Mouse (Mus musculus) liver, embryonic 14.5 days (tissue): ENCODE results near the gene Sgf29. TPM values are rescaled to one million over a fixed set of nuclear protein-coding genes. Genes with fewer than 3 reads are reported as not detected.

Experiments
- ATAC-seq: fragments of 200-750 bp; cut with Nextera tagmentation; 2 replicates; pipeline ENCODE4 v1.8.0; 2017; ENCODE audit warnings: moderate number of reproducible peaks, mild to moderate bottlenecking, moderate library complexity; ENCODE audit not compliant: insufficient read depth
- DNase-seq, 3 experiments: peaks; one replicate each; pipeline ENCODE4 v3.0.0-alpha.2; 2012 to 2013; ENCODE audit warnings: low read depth in 3 of 3, low spot score in 3 of 3
- H3K27ac ChIP-seq: fragments of 300-500 bp; sonication (generic); 2 replicates; pipeline ENCODE4 v1.5.1; 2014; ENCODE audit warnings: moderate library complexity, mild to moderate bottlenecking, control low read depth, inconsistent platforms
- H3K27me3 ChIP-seq: fragments of 300-500 bp; sonication (generic); 2 replicates; pipeline ENCODE4 v1.6.1; 2014; ENCODE audit warnings: mild to moderate bottlenecking, low read length, moderate library complexity; ENCODE audit not compliant: control insufficient read depth, insufficient read depth
- H3K36me3 ChIP-seq: fragments of 300-500 bp; sonication (generic); replicated peaks from 2 replicates; pipeline ENCODE4 v1.6.1; 2014; ENCODE audit warnings: low read depth; ENCODE audit not compliant: control insufficient read depth, insufficient read depth
- H3K4me1 ChIP-seq, 2 experiments: fragments of 200-500 bp in 1 of 2; fragments of 300-500 bp in 1 of 2; sonication (generic) in 1 of 2; replicated peaks; 2 replicates each; pipeline ENCODE4 v1.6.1; 2012 to 2014; ENCODE audit warnings: antibody characterized with exemption in 1 of 2, inconsistent platforms in 1 of 2, low read length in 1 of 2; ENCODE audit not compliant: control insufficient read depth in 2 of 2, insufficient read depth in 2 of 2
- H3K4me2 ChIP-seq: fragments of 300-500 bp; sonication (generic); 2 replicates; pipeline ENCODE4 v1.6.1; 2014; ENCODE audit warnings: low read depth, mild to moderate bottlenecking, control low read depth, moderate library complexity
- H3K4me3 ChIP-seq, 2 experiments: fragments of 200-500 bp in 1 of 2; fragments of 300-500 bp in 1 of 2; sonication (generic) in 1 of 2; 2 replicates each; pipeline ENCODE4 v1.5.1; 2012 to 2014; ENCODE audit warnings: low read depth in 2 of 2, low read length in 2 of 2, mild to moderate bottlenecking in 2 of 2, control low read depth in 1 of 2, inconsistent platforms in 1 of 2, moderate library complexity in 1 of 2; ENCODE audit not compliant: insufficient read depth in 1 of 2
- H3K9ac ChIP-seq: fragments of 300-500 bp; sonication (generic); replicated peaks from 2 replicates; pipeline ENCODE4 v1.6.1; 2014; ENCODE audit warnings: mild to moderate bottlenecking, control low read depth, moderate library complexity
- H3K9me3 ChIP-seq: fragments of 300-500 bp; sonication (generic); 2 replicates; pipeline ENCODE4 v1.6.1; 2016; ENCODE audit warnings: low read length, mixed read lengths; ENCODE audit not compliant: control insufficient read depth
- CTCF ChIP-seq: IDR thresholded peaks from 2 replicates; pipeline ENCODE4 v1.5.1; 2016; ENCODE audit warnings: antibody characterized with exemption, low read depth, control low read depth
- EP300 ChIP-seq: IDR thresholded peaks from 2 replicates; pipeline ENCODE4 v1.6.1; 2016; ENCODE audit warnings: antibody characterized with exemption, low read depth
- WGBS: fragments of 180-500 bp; shearing (Covaris S2); extraction: QIAGEN DNeasy Blood & Tissue Kit; methylation state at CpG from one replicate; pipeline ENCODE4 v1.1.7; 2014; ENCODE audit not compliant: insufficient replicate concordance; 5-methylcytosine and 5-hydroxymethylcytosine counted together
- polyA plus RNA-seq, 2 experiments: library from polyadenylated mRNA; depleted of rRNA in 1 of 2; stranded (reverse) in 1 of 2; unstranded in 1 of 2; fragments of >200 nt; fragmentation: Nextera tagmentation in 1 of 2; extraction: Ambion mirVana in 1 of 2; gene quantifications; 2 replicates each; pipeline versions ENCODE4 v1.2.1 to v1.2.3; 2012 to 2014

The Sgf29 gene
- polyA plus RNA-seq, 2 experiments: 23.6 to 24.7 TPM

DNA sequence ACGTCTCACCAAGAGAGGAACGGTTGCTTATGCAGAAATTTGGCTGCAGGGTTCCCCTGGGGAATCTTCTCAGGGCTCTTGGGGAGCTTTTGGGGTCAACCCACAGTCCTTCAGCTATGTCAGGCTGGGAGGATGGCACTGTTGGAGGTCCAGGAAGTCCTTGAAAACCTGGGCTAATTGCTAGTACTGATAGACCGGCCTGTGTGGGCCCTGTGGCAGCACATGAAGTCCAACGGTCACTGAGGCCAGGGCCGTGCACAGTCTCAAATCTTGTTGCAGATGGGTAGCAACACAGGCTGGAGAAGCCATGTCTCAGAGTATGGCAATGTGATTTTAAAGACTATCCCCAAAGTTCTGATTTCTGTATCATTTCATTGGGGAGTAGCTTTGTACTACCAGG lies 41.3 kb upstream of the Sgf29 start:
- ATAC-seq: no peak
- Histone ChIP-seq H3K9ac (no peak overlapping the region), H3K4me1 (no peaks in the 10 kb centered on the region; a peak in 1 of 4 replicates), H3K4me2 (no peak overlapping the region), H3K36me3 (no peaks in the 10 kb centered on the region), H3K9me3 (no peaks in the 10 kb centered on the region), H3K27me3 (no peaks in the 10 kb centered on the region), H3K4me3 (no peak overlapping the region), H3K27ac (no peak overlapping the region)
- 64% methylated on average over 5 of the region's 5 CpGs for WGBS
- no peak for DNase-seq
- TF ChIP-seq EP300 (no peak), CTCF (no peak)

DNA sequence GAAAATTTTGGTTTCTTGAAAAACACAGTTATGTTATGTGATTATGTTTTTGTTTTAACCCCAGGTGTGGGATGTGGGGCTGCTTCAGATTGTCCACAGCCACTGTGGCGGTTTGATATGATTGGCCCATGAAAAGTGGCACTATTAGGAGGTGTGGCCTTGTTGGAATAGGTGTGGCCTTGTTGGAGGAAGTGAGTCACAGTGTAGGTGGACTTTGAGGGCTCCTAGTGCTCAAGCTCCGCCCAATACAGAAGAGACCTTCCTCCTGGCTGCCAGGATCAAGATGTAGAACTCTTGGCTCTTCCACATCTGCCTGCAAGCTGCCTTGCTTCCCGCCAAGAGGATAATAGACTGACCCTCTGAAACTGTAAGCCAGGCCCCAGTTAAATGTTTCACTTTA lies 36.4 kb upstream of the Sgf29 start:
- Histone ChIP-seq H3K27me3 (no peaks in the 10 kb centered on the region), H3K9ac (no peak overlapping the region), H3K4me1 (no peaks in the 10 kb centered on the region), H3K4me2 (no peak overlapping the region), H3K9me3 (no peaks in the 10 kb centered on the region), H3K27ac (no peak overlapping the region), H3K36me3 (no peaks in the 10 kb centered on the region), H3K4me3 (no peak overlapping the region)
- 50% methylated on average over 3 of the region's 3 CpGs for WGBS
- no peak for TF ChIP-seq EP300
- no peak for TF ChIP-seq CTCF
- ATAC-seq: no peak
- DNase-seq: no peak

DNA sequence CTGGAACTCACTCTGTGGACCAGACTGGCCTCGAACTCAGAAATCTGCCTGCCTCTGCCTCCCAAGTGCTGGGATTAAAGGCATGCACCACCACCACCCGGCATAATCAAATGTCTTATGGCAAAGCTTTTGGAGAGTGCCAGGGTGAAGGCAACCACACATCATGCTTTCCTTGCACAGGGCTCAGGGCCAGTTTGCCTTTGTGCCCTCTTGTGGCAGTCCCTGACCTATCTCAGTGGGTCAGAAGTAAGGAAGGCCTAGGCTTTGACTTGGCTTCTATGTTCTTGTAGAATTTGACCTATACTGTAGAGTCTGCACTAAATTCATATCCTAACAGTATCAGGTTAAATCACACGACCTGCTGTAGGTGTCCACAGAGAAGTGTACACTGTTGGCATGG lies 32.4 kb upstream of the Sgf29 start:
- Histone ChIP-seq H3K27ac (no peak overlapping the region), H3K9me3 (no peaks in the 10 kb centered on the region), H3K4me3 (no peak overlapping the region), H3K9ac (no peak overlapping the region), H3K4me1 (peaks cover 1 to 6% of the 10 kb centered on the region in 2 experiments), H3K4me2 (no peak overlapping the region), H3K27me3 (no peaks in the 10 kb centered on the region), H3K36me3 (no peaks in the 10 kb centered on the region)
- 53% methylated on average over 3 of the region's 3 CpGs for WGBS
- DNase-seq (no peak), ATAC-seq (no peak)
- 0 out of 2 replicates have a peak, but pooled peaks have one; percentile 12 for TF ChIP-seq CTCF
- no peak for TF ChIP-seq EP300

DNA sequence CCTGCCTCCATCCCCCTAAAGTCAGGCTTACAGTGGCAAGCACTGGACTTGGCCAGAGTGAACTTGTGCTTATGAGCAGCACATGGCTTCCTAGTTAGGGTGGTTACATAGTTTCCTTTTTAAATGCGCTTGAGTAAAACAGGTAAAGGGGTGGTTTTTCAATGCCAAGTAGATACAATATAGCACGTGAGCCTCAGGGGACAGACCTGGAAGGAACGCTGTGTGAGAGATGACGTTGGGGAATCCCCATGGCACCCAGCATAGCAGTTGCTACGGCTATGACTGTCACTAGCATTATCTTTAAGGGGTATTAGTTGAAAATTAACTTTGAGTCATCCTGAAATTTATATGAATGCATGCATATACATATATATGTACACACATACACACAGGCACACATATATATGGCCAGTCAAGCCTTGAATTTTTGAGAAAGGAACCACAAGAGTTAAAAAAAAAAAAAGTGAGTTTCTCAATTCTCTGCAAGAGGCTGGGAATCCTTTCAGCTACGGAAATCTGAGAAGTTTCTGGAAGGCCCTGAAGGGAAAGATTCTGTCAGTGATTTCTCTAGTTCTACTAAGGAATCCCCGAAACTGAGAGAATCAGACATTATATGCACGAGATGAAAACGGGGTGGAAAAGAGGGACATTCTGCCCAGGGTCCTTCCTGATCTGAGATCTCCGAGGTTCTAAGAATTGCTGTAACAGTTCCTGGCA lies 29.4 kb upstream of the Sgf29 start:
- no peaks in the 10 kb centered on the region for H3K9me3 ChIP-seq
- H3K27ac ChIP-seq: no peak overlapping the region
- H3K36me3 ChIP-seq: no peaks in the 10 kb centered on the region
- 66% methylated on average over 10 of the region's 10 CpGs for WGBS
- no peaks in the 10 kb centered on the region for H3K27me3 ChIP-seq
- DNase-seq (no peak), ATAC-seq (no peak)
- H3K9ac ChIP-seq: no peak overlapping the region
- TF ChIP-seq CTCF (no peak), EP300 (no peak)
- H3K4me2 ChIP-seq: no peak overlapping the region
- H3K4me3 ChIP-seq: no peak overlapping the region
- H3K4me1 ChIP-seq: peaks cover 10 to 20% of the 10 kb centered on the region in 2 experiments

DNA sequence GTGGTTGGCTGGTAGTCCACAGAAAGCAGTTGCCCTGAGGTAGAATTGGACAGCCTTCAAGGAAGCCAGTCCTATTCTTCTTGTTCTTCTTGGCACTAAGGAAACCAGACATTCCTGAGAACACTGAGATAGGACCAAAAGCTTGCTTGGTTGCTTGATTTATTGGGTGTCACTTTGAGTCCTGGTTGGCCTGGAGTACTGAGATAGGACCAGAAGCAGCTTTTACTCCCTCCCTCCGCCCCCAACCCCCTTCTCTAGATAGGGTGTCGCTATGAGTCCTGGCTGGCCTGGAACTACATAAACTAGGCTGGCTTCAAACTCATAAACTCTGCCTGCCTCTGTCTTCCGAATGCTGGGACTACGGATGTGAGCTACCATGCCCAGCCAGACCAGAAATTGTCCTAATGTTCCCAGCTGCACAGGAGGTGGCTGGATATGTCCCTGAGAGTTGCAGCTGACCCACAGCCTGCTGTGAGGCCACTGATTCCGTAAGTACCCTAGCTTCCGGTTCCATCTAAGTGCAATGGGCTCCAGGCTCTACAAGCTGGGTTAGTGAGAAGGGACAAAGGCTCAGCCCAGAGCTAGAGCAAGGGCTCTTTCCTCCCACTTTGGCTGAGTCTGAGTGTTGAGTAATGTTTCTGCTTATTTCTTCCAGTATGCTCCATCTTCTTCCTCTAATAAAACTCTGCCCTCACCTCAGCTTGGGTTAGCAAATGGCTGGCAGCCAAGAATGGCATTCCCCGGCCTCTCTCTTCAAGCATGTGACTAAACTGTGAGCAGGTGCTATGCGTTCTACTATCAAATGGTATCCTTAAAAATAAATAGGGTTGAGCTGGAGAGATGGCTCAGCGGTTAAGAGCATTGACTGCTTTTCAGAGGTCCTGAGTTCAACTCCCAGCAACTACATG lies 27.4 kb upstream of the Sgf29 start:
- DNase-seq (peak; percentile 26 to 32 (median 27)), ATAC-seq (peak; percentile 75)
- H3K9ac ChIP-seq: 0 out of 2 replicates have a peak overlapping the region, but pooled peaks have one; percentile 27
- no peaks in the 10 kb centered on the region for H3K36me3 ChIP-seq
- no peak overlapping the region for H3K4me3 ChIP-seq
- peaks cover 18 to 34% of the 10 kb centered on the region in 2 experiments for H3K4me1 ChIP-seq
- 41% methylated on average over 9 of the region's 9 CpGs for WGBS
- no peaks in the 10 kb centered on the region for H3K27me3 ChIP-seq
- H3K4me2 ChIP-seq: peak overlapping the region; percentile 31
- H3K27ac ChIP-seq: no peak overlapping the region
- H3K9me3 ChIP-seq: no peaks in the 10 kb centered on the region
- TF ChIP-seq EP300 (0 out of 2 replicates have a peak, but pooled peaks have one; percentile 16), CTCF (no peak)
